Mouse (Mus musculus): ENCODE measurements around the gene Trmt13.

The Trmt13 gene

GRCm38 (mm10) chr3:116542070-116542469 lies 72.3 kb downstream of the Trmt13 start:
- DNase-seq: no peak

DNA sequence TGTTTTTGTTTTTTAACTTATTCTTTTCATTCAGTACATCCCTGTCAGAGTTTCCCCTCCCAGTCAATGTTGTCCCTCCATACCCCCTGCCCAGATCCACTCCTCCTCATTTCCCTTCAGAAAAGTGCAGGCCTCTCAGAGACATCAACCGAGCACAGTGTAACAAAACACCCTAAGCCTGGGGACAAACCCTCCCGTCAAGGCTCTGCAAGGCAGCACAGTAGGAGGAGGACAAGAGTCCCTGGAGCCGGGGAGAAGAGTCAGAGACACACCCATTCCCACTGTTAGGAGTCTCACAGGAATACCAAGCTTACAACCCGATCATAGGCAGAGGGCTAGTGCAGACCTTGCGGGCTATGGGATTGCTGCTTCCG lies 77.2 kb downstream of the Trmt13 start:
- no peak for DNase-seq

DNA sequence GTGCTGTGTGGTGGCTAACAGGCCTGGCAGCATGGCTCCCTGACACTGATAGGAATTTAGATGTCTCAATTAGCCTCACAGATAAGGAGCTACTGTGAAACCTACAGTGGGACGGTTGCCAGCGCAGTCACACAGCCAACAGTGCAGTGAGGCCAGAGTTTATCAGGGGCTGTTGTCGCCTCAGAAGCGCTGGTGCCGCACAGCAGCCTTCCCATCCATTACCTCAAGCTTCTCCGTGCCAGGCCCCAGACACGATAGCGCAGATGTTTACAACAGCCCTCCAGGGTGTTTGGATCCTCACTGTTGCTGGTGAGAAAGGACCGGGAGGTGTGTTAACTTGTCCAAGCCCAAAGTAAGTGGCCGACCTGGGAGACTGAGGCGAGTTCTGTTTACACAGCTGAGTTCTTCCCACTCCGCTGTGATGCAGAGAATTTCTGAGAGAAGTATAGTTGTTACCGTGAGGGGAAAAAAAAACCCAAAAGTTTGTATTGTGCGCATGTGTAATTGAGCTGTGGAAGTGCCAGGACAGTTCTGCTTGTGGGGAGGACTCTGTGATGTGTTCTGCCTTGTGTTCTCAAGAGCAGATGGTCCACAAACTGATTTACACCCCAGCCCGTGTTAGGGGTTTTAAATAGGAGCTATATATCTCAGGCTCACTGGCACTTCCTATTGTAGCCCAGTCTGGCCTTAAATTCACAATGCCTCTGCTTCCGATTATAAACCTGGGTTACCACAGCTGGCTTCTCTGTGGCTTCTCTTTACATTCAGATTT lies 77.8 kb downstream of the Trmt13 start:
- DNase-seq: no peak

Measured in kidney, adult 8-10 months (tissue).